Mouse (Mus musculus): ENCODE data around the gene Gm26992.

GRCm38 (mm10) chrX:103438023-103438422, 16.2 kb downstream of the Gm26992 start:
- no peak for TF ChIP-seq CTCF (IDR thresholded peaks at IDR 0.05; ENCODE audit: insufficient read depth, low read length)
- no peak for TF ChIP-seq POLR2A (IDR thresholded peaks at IDR 0.05; ENCODE audit: borderline replicate concordance, extremely low read depth, low read depth, low read length)

All from lung, adult 2 months (tissue).